Mouse (Mus musculus) CH12.LX (cell line): ENCODE data around the gene Mcur1.

Experiments
- CHD2 ChIP-seq: IDR thresholded peaks from 2 replicates; pipeline ENCODE4 v1.6.1; 2011; ENCODE audit warnings: low read length, improper control_type of control experiment
- KAT2A ChIP-seq: IDR thresholded peaks from 2 replicates; pipeline ENCODE4 v1.6.1; 2012; ENCODE audit warnings: low read length, improper control_type of control experiment, inconsistent platforms; ENCODE audit not compliant: insufficient replicate concordance
- NELFE ChIP-seq: IDR thresholded peaks from 2 replicates; pipeline ENCODE4 v1.6.1; 2011; ENCODE audit warnings: low read depth, low read length, improper control_type of control experiment
- SMC3 ChIP-seq: IDR thresholded peaks from 2 replicates; pipeline ENCODE4 v1.6.1; 2011; ENCODE audit warnings: low read depth, low read length, improper control_type of control experiment

- no peak for TF ChIP-seq CHD2
- TF ChIP-seq KAT2A, result no peak
- no peak for TF ChIP-seq SMC3
- TF ChIP-seq NELFE, result no peak
Measured at GRCm38 (mm10) chr13:43603042-43603441, 43.1 kb upstream of the Mcur1 start.
